Mouse (Mus musculus): Measurements from ENCODE around the gene Trim47. TPM values are rescaled to one million over a fixed set of nuclear protein-coding genes. Genes with fewer than 3 reads are reported as not detected.

The Trim47 gene
- total and polyA plus RNA-seq, 2 experiments: 2.9 to 4.6 TPM

GRCm38 (mm10) chr11:116059691-116060025 is 67.4 kb downstream of the Trim47 start:
- Histone ChIP-seq H3K4me3 (ENCODE audit: insufficient read depth, low read depth, low read length) (no peak overlapping the region), H3K36me3 (ENCODE audit: control insufficient read depth, insufficient read depth, low read length) (peaks cover 6% of the 10 kb centered on the region; the same call in 1 of the 2 replicates), H3K4me1 (ENCODE audit: control insufficient read depth, insufficient read depth, low read length) (no peaks in the 10 kb centered on the region), H3K27me3 (ENCODE audit: control insufficient read depth, insufficient read depth, low read length) (no peaks in the 10 kb centered on the region), H3K27ac (replicated peaks; ENCODE audit: insufficient read depth, low read depth, low read length) (no peak overlapping the region), H3K79me2 (ENCODE audit: control insufficient read depth, insufficient read depth, low read length) (no peaks in the 10 kb centered on the region), H3K9ac (ENCODE audit: low read depth, low read length) (no peak overlapping the region)
- WGBS: 95% methylated on average over 11 of the region's 11 CpGs
- no peak for DNase-seq (ENCODE audit: extremely low read depth, low read depth, low spot score)
- no peak for TF ChIP-seq POLR2A (IDR thresholded peaks at IDR 0.05; ENCODE audit: extremely low read depth, insufficient read depth, low read length)
- no peak for TF ChIP-seq CTCF (IDR thresholded peaks at IDR 0.05; ENCODE audit: low read depth, low read length)

DNA sequence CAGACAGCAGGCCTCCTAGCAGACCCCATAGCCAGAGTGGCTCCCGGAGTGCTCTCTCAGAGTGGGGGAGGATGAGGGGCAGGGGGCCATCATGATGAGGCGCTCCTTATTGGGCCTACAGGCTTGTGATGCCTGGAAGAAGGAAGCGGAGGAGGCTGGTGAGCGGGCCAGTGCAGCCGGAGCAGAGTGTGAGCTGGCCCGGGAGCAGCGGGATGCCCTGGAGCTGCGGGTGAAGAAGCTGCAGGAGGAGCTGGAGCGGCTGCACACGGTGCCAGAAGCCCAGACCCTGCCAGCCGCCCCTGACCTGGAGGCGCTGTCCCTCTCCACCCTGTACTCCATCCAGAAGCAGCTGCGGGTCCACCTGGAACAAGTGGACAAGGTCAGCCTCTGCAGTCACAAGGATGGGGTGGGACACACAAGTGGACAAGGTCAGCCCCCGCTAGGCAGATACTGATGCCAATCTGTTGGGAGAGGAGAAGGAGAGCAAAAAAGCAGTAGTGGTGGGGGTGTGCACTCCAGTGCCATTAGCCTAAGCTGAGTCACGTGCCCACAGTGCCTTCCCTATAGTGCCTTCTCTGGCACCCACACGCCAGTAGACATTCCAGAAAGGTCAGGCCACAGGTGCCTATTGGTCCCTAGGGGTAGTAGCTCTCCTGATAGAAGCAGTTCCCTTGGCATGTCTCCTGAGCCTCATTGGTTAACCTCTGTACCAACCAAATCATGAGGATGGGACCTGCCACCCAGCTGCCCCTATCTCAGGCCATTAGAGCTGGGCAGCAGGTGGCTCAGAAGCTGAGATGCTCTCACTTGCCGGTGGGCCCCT is 67.9 kb downstream of the Trim47 start:
- H3K4me3 ChIP-seq (ENCODE audit: insufficient read depth, low read depth, low read length): no peak overlapping the region
- no peaks in the 10 kb centered on the region for H3K4me1 ChIP-seq (ENCODE audit: control insufficient read depth, insufficient read depth, low read length)
- no peak for DNase-seq (ENCODE audit: extremely low read depth, low read depth, low spot score)
- no peaks in the 10 kb centered on the region for H3K27me3 ChIP-seq (ENCODE audit: control insufficient read depth, insufficient read depth, low read length)
- no peak overlapping the region for H3K27ac ChIP-seq (replicated peaks; ENCODE audit: insufficient read depth, low read depth, low read length)
- H3K36me3 ChIP-seq (ENCODE audit: control insufficient read depth, insufficient read depth, low read length): peaks cover 6% of the 10 kb centered on the region; the same call in 1 of the 2 replicates
- no peak for TF ChIP-seq POLR2A (IDR thresholded peaks at IDR 0.05; ENCODE audit: extremely low read depth, insufficient read depth, low read length)
- no peak for TF ChIP-seq CTCF (IDR thresholded peaks at IDR 0.05; ENCODE audit: low read depth, low read length)
- no peak overlapping the region for H3K9ac ChIP-seq (ENCODE audit: low read depth, low read length)
- H3K79me2 ChIP-seq (ENCODE audit: control insufficient read depth, insufficient read depth, low read length): no peaks in the 10 kb centered on the region
- WGBS: 96% methylated on average over 17 of the region's 17 CpGs

DNA sequence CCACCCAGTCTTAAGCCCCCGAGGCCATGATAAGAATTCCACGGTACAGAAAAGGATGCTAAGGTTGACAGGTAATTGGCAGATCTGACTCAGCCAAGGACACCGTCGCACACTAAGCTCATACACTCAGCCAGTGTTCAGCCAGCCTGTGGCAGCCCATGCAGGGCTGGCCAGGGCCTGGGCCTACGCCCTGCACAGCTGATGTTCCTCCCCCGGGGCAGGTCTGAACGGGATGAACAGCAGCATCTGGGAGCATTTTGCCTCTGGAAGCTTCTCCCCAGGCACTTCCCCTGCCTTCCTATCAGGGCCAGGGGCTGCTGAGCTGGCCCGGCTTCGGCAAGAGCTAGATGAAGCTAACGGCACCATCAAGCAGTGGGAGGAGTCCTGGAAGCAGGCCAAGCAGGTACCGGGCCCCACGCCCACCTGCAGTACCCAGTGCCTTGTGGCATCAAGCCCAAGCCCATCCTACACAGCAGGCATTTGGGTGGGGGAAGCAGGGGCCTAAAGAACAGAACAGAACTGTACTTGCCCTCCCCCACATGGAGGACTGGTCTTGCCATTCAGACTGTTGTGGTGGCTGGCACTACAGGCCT is 68.9 kb downstream of the Trim47 start:
- no peaks in the 10 kb centered on the region for H3K4me1 ChIP-seq (ENCODE audit: control insufficient read depth, insufficient read depth, low read length)
- DNase-seq (ENCODE audit: extremely low read depth, low read depth, low spot score): no peak
- H3K9ac ChIP-seq (ENCODE audit: low read depth, low read length): no peak overlapping the region
- H3K79me2 ChIP-seq (ENCODE audit: control insufficient read depth, insufficient read depth, low read length): no peaks in the 10 kb centered on the region
- H3K4me3 ChIP-seq (ENCODE audit: insufficient read depth, low read depth, low read length): no peak overlapping the region
- peaks cover 10% of the 10 kb centered on the region; the same call in 1 of the 2 replicates for H3K36me3 ChIP-seq (ENCODE audit: control insufficient read depth, insufficient read depth, low read length)
- TF ChIP-seq CTCF (IDR thresholded peaks at IDR 0.05; ENCODE audit: low read depth, low read length) (no peak), POLR2A (IDR thresholded peaks at IDR 0.05; ENCODE audit: extremely low read depth, insufficient read depth, low read length) (no peak)
- 85% methylated on average over 12 of the region's 12 CpGs for WGBS
- no peaks in the 10 kb centered on the region for H3K27me3 ChIP-seq (ENCODE audit: control insufficient read depth, insufficient read depth, low read length)
- no peak overlapping the region for H3K27ac ChIP-seq (replicated peaks; ENCODE audit: insufficient read depth, low read depth, low read length)

DNA sequence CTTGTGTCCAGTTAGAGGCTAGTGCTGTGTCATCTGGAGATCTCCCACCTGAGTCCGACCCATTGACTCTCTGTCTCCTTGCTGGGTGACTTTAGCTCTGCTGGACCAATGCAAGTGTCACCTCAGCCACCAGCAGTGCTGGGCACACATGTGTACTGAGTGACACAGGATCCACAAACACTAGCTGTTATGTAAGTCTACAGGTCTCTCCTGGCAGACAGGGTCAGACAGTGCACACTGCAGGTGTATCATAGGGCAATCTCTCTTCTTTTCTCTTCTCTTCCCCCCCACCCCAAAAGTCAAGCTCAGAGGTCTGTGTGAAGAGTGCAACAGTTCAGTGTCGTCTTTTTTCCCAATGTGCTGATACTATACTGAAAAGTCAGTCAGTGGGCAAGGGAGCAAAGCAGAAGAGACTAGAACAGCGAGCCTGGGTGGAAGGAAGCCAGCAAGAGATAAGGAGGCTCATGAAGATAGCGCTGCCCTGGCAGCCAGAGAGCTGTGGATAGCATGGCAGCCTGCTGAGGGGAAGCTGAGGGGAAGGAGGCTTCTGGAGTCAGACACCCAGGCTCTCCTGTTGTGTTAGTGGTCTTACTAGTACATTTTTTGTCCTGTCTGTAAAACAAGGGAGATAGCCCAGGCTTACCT is 69.7 kb downstream of the Trim47 start:
- Histone ChIP-seq H3K27ac (replicated peaks; ENCODE audit: insufficient read depth, low read depth, low read length) (no peak overlapping the region), H3K9ac (ENCODE audit: low read depth, low read length) (no peak overlapping the region), H3K4me1 (ENCODE audit: control insufficient read depth, insufficient read depth, low read length) (no peaks in the 10 kb centered on the region), H3K36me3 (ENCODE audit: control insufficient read depth, insufficient read depth, low read length) (peaks cover 12% of the 10 kb centered on the region; the same call in 1 of the 2 replicates), H3K4me3 (ENCODE audit: insufficient read depth, low read depth, low read length) (no peak overlapping the region), H3K27me3 (ENCODE audit: control insufficient read depth, insufficient read depth, low read length) (no peaks in the 10 kb centered on the region), H3K79me2 (ENCODE audit: control insufficient read depth, insufficient read depth, low read length) (no peaks in the 10 kb centered on the region)
- TF ChIP-seq POLR2A (IDR thresholded peaks at IDR 0.05; ENCODE audit: extremely low read depth, insufficient read depth, low read length) (no peak), CTCF (IDR thresholded peaks at IDR 0.05; ENCODE audit: low read depth, low read length) (no peak)
- WGBS: 46% methylated on average over 4 of the region's 4 CpGs
- DNase-seq (ENCODE audit: extremely low read depth, low read depth, low spot score): no peak

- no peaks in the 10 kb centered on the region for H3K4me1 ChIP-seq (ENCODE audit: control insufficient read depth, insufficient read depth, low read length)
- H3K36me3 ChIP-seq (ENCODE audit: control insufficient read depth, insufficient read depth, low read length): peaks cover 16% of the 10 kb centered on the region; the same call in 1 of the 2 replicates
- no peaks in the 10 kb centered on the region for H3K79me2 ChIP-seq (ENCODE audit: control insufficient read depth, insufficient read depth, low read length)
- WGBS: 98% methylated on average over 11 of the region's 11 CpGs
- no peak for TF ChIP-seq POLR2A (IDR thresholded peaks at IDR 0.05; ENCODE audit: extremely low read depth, insufficient read depth, low read length)
- TF ChIP-seq CTCF (IDR thresholded peaks at IDR 0.05; ENCODE audit: low read depth, low read length): no peak
- no peak overlapping the region for H3K9ac ChIP-seq (ENCODE audit: low read depth, low read length)
- no peaks in the 10 kb centered on the region for H3K27me3 ChIP-seq (ENCODE audit: control insufficient read depth, insufficient read depth, low read length)
- no peak for DNase-seq (ENCODE audit: extremely low read depth, low read depth, low spot score)
- no peak overlapping the region for H3K4me3 ChIP-seq (ENCODE audit: insufficient read depth, low read depth, low read length)
- H3K27ac ChIP-seq (replicated peaks; ENCODE audit: insufficient read depth, low read depth, low read length): no peak overlapping the region
Measured at GRCm38 (mm10) chr11:116055873-116056272, 71.1 kb downstream of the Trim47 start.

Other genes starting within 250 kb of the Trim47 start
- gene Smim5, start 227.2 kb downstream of the Trim47 start, total RNA-seq (2014; rRNA removed): 0.13 TPM in 1 of 2 replicates, not detected in the other
- 0.14 and 0.38 TPM in 2 replicates for gene Smim5, start 227.2 kb downstream of the Trim47 start, polyA plus RNA-seq (2012; rRNA removed)
- 0.54 and 0.55 TPM in 2 replicates for gene Smim6, start 215.2 kb downstream of the Trim47 start, total RNA-seq (2014; rRNA removed)
- gene Smim6, start 215.2 kb downstream of the Trim47 start, polyA plus RNA-seq (2012; rRNA removed): 0.38 and 0.71 TPM in 2 replicates
- 12.8 and 16.0 TPM in 2 replicates for gene Sap30bp, start 193.9 kb downstream of the Trim47 start, total RNA-seq (2014; rRNA removed)
- gene Sap30bp, start 193.9 kb downstream of the Trim47 start, polyA plus RNA-seq (2012; rRNA removed): 11.2 and 12.7 TPM in 2 replicates
- 6.0 and 8.2 TPM in 2 replicates for gene Recql5, start 193.7 kb downstream of the Trim47 start, total RNA-seq (2014; rRNA removed)
- gene Recql5, start 193.7 kb downstream of the Trim47 start, polyA plus RNA-seq (2012; rRNA removed): 10.0 and 12.3 TPM in 2 replicates
- gene Itgb4, start 152.5 kb downstream of the Trim47 start, total RNA-seq (2014; rRNA removed): 0.34 and 0.65 TPM in 2 replicates
- 0.18 and 0.25 TPM in 2 replicates for gene Itgb4, start 152.5 kb downstream of the Trim47 start, polyA plus RNA-seq (2012; rRNA removed)
- 49.5 and 53.0 TPM in 2 replicates for gene Galk1, start 114.5 kb downstream of the Trim47 start, total RNA-seq (2014; rRNA removed)
- gene Galk1, start 114.5 kb downstream of the Trim47 start, polyA plus RNA-seq (2012; rRNA removed): 74.7 and 79.6 TPM in 2 replicates
- gene H3f3b, start 99.2 kb downstream of the Trim47 start, total RNA-seq (2014; rRNA removed): 116 and 163 TPM in 2 replicates
- 56.2 and 59.9 TPM in 2 replicates for gene H3f3b, start 99.2 kb downstream of the Trim47 start, polyA plus RNA-seq (2012; rRNA removed)
- 4.3 and 5.2 TPM in 2 replicates for gene Unk, start 96.9 kb downstream of the Trim47 start, total RNA-seq (2014; rRNA removed)
- 8.9 and 13.8 TPM in 2 replicates for gene Unk, start 96.9 kb downstream of the Trim47 start, polyA plus RNA-seq (2012; rRNA removed)
- 0.37 and 0.87 TPM in 2 replicates for gene Unc13d, start 49.2 kb downstream of the Trim47 start, total RNA-seq (2014; rRNA removed)
- 0.54 and 1.4 TPM in 2 replicates for gene Unc13d, start 49.2 kb downstream of the Trim47 start, polyA plus RNA-seq (2012; rRNA removed)
- 14.8 and 24.8 TPM in 2 replicates for gene Wbp2, start 40.2 kb downstream of the Trim47 start, total RNA-seq (2014; rRNA removed)
- 166 and 179 TPM in 2 replicates for gene Wbp2, start 40.2 kb downstream of the Trim47 start, polyA plus RNA-seq (2012; rRNA removed)
- 3.9 and 5.8 TPM in 2 replicates for gene Trim65, start 3.9 kb upstream of the Trim47 start, total RNA-seq (2014; rRNA removed)
- 7.7 and 8.3 TPM in 2 replicates for gene Trim65, start 3.9 kb upstream of the Trim47 start, polyA plus RNA-seq (2012; rRNA removed)
- 26.4 and 40.2 TPM in 2 replicates for gene Mrpl38, start 11.7 kb upstream of the Trim47 start, total RNA-seq (2014; rRNA removed)
- 63.7 and 77.7 TPM in 2 replicates for gene Mrpl38, start 11.7 kb upstream of the Trim47 start, polyA plus RNA-seq (2012; rRNA removed)
- gene Fbf1, start 41.0 kb upstream of the Trim47 start, total RNA-seq (2014; rRNA removed): 5.6 and 9.0 TPM in 2 replicates
- gene Fbf1, start 41.0 kb upstream of the Trim47 start, polyA plus RNA-seq (2012; rRNA removed): 3.6 and 4.5 TPM in 2 replicates
- 3.0 and 5.3 TPM in 2 replicates for gene Ten1, start 71.6 kb upstream of the Trim47 start, total RNA-seq (2014; rRNA removed)
- 2.3 and 3.0 TPM in 2 replicates for gene Ten1, start 71.6 kb upstream of the Trim47 start, polyA plus RNA-seq (2012; rRNA removed)
- gene Acox1, start 71.8 kb upstream of the Trim47 start, total RNA-seq (2014; rRNA removed): 994 and 1,028 TPM in 2 replicates
- gene Acox1, start 71.8 kb upstream of the Trim47 start, polyA plus RNA-seq (2012; rRNA removed): 683 and 720 TPM in 2 replicates
- gene Evpl, start 110.9 kb upstream of the Trim47 start, total RNA-seq (2014; rRNA removed): 0.07 and 0.18 TPM in 2 replicates
- 0.12 and 0.16 TPM in 2 replicates for gene Evpl, start 110.9 kb upstream of the Trim47 start, polyA plus RNA-seq (2012; rRNA removed)
- 19.9 and 25.2 TPM in 2 replicates for gene Srp68, start 147.0 kb upstream of the Trim47 start, total RNA-seq (2014; rRNA removed)
- 32.6 and 36.3 TPM in 2 replicates for gene Srp68, start 147.0 kb upstream of the Trim47 start, polyA plus RNA-seq (2012; rRNA removed)
- gene Galr2, start 153.7 kb upstream of the Trim47 start, total RNA-seq (2014; rRNA removed): not detected in 2 replicates
- not detected in 2 replicates for gene Galr2, start 153.7 kb upstream of the Trim47 start, polyA plus RNA-seq (2012; rRNA removed)
- 15.9 and 19.5 TPM in 2 replicates for gene Exoc7, start 180.0 kb upstream of the Trim47 start, total RNA-seq (2014; rRNA removed)
- 18.9 and 19.5 TPM in 2 replicates for gene Exoc7, start 180.0 kb upstream of the Trim47 start, polyA plus RNA-seq (2012; rRNA removed)
- 0.09 and 0.20 TPM in 2 replicates for gene Foxj1, start 208.2 kb upstream of the Trim47 start, total RNA-seq (2014; rRNA removed)
- gene Foxj1, start 208.2 kb upstream of the Trim47 start, polyA plus RNA-seq (2012; rRNA removed): 0.21 and 0.26 TPM in 2 replicates